Mouse (Mus musculus) hindbrain, postnatal 0 days (tissue): ENCODE results near the gene Spdya. TPM values are rescaled to one million over a fixed set of nuclear protein-coding genes. Genes with fewer than 3 reads are reported as not detected.

Experiments
- ATAC-seq: fragments of 200-750 bp; cut with Nextera tagmentation; 2 replicates; pipeline ENCODE4 v1.8.0; 2017; ENCODE audit warnings: mild to moderate bottlenecking, moderate TSS enrichment, moderate library complexity
- DNase-seq: peaks from one replicate; pipeline ENCODE4 v3.0.0-alpha.2; 2015; ENCODE audit warnings: low spot score
- H3K27ac ChIP-seq: fragments of 300-500 bp; sonication (generic); 2 replicates; pipeline ENCODE4 v1.5.1; 2014; ENCODE audit warnings: mild to moderate bottlenecking
- H3K27me3 ChIP-seq: fragments of 300-500 bp; sonication (generic); 2 replicates; pipeline ENCODE4 v1.6.1; 2014; ENCODE audit warnings: low read length, mixed read lengths; ENCODE audit not compliant: insufficient read depth
- H3K36me3 ChIP-seq: fragments of 300-500 bp; sonication (generic); 2 replicates; pipeline ENCODE4 v1.6.1; 2014; ENCODE audit warnings: low read length, mixed read lengths; ENCODE audit not compliant: insufficient read depth
- H3K4me1 ChIP-seq: fragments of 300-500 bp; sonication (generic); 2 replicates; pipeline ENCODE4 v1.6.1; 2014; ENCODE audit warnings: antibody characterized with exemption, low read length, mixed read lengths; ENCODE audit not compliant: insufficient read depth
- H3K4me2 ChIP-seq: fragments of 300-500 bp; sonication (generic); 2 replicates; pipeline ENCODE4 v1.6.1; 2014; ENCODE audit warnings: low read depth, mild to moderate bottlenecking, low read length, moderate library complexity, mixed read lengths
- H3K4me3 ChIP-seq: fragments of 300-500 bp; sonication (generic); 2 replicates; pipeline ENCODE4 v1.5.1; 2014; ENCODE audit warnings: low read length
- H3K9ac ChIP-seq: fragments of 300-500 bp; sonication (generic); replicated peaks from 2 replicates; pipeline ENCODE4 v1.6.1; 2014; ENCODE audit warnings: mild to moderate bottlenecking, low read length, moderate library complexity, mixed read lengths
- H3K9me3 ChIP-seq: fragments of 300-500 bp; sonication (generic); 2 replicates; pipeline ENCODE4 v1.6.1; 2016; ENCODE audit warnings: low read length, mixed read lengths
- CTCF ChIP-seq: IDR thresholded peaks from 2 replicates; pipeline ENCODE4 v1.5.1; 2016; ENCODE audit warnings: antibody characterized with exemption, control low read depth, low read depth
- WGBS: fragments of 180-500 bp; shearing (Covaris S2); extraction: QIAGEN DNeasy Blood & Tissue Kit; methylation state at CpG from one replicate; pipeline ENCODE4 v1.1.7; 2014; 5-methylcytosine and 5-hydroxymethylcytosine counted together
- polyA plus RNA-seq: library from polyadenylated mRNA; unstranded; fragments of >200 nt; fragmentation: Nextera tagmentation; extraction: Ambion mirVana; gene quantifications from 2 replicates; pipeline ENCODE4 v1.2.1, GENCODE M21; 2015
- total RNA-seq: library from RNA; depleted of rRNA; stranded (reverse); fragments of >200 nt; gene quantifications from 2 replicates; pipeline ENCODE4 v1.2.3, GENCODE M21; 2014

Spdya gene
- total and polyA plus RNA-seq, 2 experiments from 2014 or later, result 0.47 to 2.4 TPM

DNA sequence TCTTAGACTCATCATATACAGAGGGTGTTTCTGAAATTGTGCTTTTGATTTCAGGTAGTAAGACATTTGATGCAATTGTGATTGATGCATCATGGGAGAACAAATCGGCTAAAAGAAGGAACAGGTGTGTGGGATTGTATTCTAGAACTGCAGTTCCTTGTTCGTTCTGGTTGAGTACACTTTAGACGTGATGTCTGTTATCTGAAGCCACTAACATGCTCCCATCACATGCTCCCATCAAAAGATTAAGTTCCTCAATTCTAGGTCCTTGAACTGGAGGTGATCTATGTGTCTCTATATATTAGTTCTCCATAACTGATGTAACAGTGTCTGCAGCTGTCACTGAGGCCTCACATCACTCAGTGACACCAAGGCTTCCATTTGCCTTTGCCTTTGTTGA is 14.7 kb upstream of the Spdya start:
- no peak for TF ChIP-seq CTCF

DNA sequence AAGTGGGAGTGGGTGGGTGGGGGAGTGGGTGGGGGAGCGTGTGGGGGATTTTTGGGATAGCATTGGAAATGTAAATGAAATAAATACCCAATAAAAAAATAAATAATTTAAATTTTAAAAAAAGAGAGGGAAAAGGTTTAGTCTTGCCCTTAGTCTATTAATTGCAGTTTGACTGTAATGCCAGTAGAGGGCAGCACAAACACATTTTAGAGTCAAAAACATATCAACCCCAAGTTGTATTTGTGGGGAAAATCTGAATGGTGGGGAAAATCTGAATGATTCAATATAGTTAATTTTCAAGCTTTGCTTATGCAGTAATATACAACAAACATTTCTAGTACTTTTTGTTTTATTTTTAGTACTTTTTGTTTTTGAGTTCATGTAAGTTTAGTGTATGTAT is 3.3 kb upstream of the Spdya start:
- Histone ChIP-seq H3K4me1 (no peaks in the 10 kb centered on the region), H3K9ac (no peak overlapping the region), H3K4me3 (no peak overlapping the region), H3K36me3 (no peaks in the 10 kb centered on the region), H3K4me2 (no peak overlapping the region), H3K27ac (no peak overlapping the region), H3K27me3 (no peaks in the 10 kb centered on the region; the same call in 1 of the 2 replicates), H3K9me3 (no peaks in the 10 kb centered on the region)
- DNase-seq, result peak; percentile 56
- WGBS, result 0% methylated on average over 1 of the region's 1 CpGs
- TF ChIP-seq CTCF, result peak; percentile 62
- no peak for ATAC-seq

More for the DNA sequence above, 14.7 kb upstream of the Spdya start:
- Histone ChIP-seq H3K27ac (no peak overlapping the region), H3K4me1 (no peaks in the 10 kb centered on the region), H3K9me3 (no peaks in the 10 kb centered on the region), H3K9ac (no peak overlapping the region), H3K4me2 (no peak overlapping the region), H3K4me3 (no peak overlapping the region), H3K27me3 (no peaks in the 10 kb centered on the region), H3K36me3 (no peaks in the 10 kb centered on the region)
- WGBS, result 89% methylated on average over 3 of the region's 3 CpGs
- DNase-seq, result no peak
- no peak for ATAC-seq

DNA sequence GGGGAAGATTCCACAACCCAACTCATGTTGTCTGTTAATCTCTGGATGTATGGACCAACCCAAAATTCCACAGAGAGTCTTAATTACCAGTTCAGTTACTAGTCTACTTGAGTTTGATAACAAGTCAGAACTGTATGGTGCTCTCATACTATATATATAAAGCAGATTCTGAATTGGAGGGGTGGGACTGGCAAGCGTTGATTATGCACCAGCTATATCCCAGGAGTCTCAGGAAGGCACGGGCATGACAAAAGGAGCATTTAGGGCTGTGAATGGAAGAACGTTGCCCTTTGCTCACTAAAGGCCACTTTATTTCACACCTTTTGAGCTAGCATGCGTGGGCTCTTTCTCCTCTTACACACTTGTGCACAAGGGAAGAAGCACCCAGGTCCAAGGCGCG is 511 bp upstream of the Spdya start:
- no peak for DNase-seq
- Histone ChIP-seq H3K4me3 (peak overlapping the region; percentile 78), H3K9me3 (no peaks in the 10 kb centered on the region), H3K27ac (no peak overlapping the region), H3K4me1 (no peaks in the 10 kb centered on the region), H3K36me3 (no peaks in the 10 kb centered on the region), H3K4me2 (peak overlapping the region; percentile 97), H3K27me3 (peaks cover 3% of the 10 kb centered on the region; the same call in 1 of the 2 replicates), H3K9ac (peak overlapping the region; percentile 82)
- 3% methylated on average over 6 of the region's 6 CpGs for WGBS
- ATAC-seq, result no peak
- no peak for TF ChIP-seq CTCF

DNA sequence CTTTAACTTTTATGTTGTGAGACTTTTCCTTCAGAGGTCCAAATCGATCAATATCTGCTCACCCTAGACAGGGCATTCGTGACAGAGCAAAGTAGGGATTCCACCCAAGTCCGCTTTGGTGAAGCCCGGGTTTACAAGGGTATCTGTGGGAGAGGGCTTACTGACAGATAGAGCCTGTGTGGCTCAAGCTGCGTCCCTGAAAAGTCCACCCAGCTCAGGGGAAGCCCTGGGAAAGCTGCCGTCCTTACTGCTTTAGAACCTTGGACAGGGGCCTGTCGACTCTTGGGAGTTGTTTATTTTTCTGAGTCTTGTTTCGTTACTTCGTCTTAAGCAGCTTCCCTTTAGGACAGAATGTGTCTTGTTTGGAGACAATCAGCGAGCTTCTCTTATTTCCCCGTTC is 1.0 kb downstream of the Spdya start:
- DNase-seq (peak; percentile 3), ATAC-seq (no peak)
- Histone ChIP-seq H3K4me2 (peak overlapping the region; percentile 97), H3K9me3 (no peaks in the 10 kb centered on the region), H3K9ac (no peak overlapping the region), H3K27me3 (peaks cover 3% of the 10 kb centered on the region; the same call in 1 of the 2 replicates), H3K36me3 (no peaks in the 10 kb centered on the region), H3K4me3 (peak overlapping the region; percentile 78), H3K4me1 (no peaks in the 10 kb centered on the region), H3K27ac (no peak overlapping the region)
- no peak for TF ChIP-seq CTCF
- WGBS, result 13% methylated on average over 11 of the region's 11 CpGs

DNA sequence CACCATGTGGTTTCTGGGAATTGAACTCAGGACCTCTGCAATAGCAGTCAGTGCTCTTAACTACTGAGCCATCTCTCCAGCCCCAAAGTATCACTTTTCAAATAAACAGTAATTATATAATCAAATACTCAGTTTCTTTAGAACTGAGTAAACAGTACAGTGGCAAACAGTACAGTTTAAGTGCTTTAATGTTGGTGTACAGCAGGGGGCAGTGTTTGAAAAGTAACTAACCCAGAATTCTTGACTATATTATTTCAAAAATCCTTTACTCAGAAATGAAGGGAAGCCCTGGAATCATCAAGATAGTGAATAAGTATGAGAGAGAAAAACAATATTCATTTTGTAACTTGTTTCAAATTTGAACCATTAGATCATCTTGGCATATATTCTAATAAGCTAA is 9.8 kb downstream of the Spdya start:
- Histone ChIP-seq H3K4me3 (no peak overlapping the region), H3K36me3 (no peaks in the 10 kb centered on the region), H3K4me2 (no peak overlapping the region), H3K27ac (no peak overlapping the region), H3K9ac (no peak overlapping the region), H3K4me1 (no peaks in the 10 kb centered on the region), H3K9me3 (no peaks in the 10 kb centered on the region), H3K27me3 (no peaks in the 10 kb centered on the region)
- peak; percentile 71 for DNase-seq
- ATAC-seq, result no peak
- TF ChIP-seq CTCF, result peak; percentile 62

DNA sequence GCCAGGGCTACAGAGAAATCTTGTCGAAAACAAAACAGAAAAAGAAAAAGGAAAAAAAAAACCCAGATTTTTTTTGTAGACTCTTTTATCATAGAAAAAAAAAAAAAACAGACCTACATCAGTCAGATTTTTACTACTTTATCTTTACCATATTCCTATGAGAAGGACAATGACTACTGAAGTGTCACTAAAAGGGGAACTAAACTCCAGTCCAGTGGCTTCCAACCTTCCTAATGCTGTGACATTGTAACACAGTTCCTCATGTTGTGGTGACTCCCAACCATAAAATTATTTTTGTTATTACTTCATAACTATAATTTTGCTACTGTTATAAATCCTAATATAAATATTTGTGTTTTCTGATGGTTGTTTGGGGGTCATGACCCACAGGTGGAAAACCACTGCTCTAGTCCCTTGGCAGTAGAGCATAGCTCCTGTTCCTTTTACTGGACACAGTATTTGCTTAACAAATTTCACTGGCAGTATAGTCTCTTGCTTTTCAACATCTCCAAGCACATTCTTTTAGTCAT is 27.4 kb downstream of the Spdya start:
- no peaks in the 10 kb centered on the region for H3K36me3 ChIP-seq
- no peak overlapping the region for H3K4me2 ChIP-seq
- H3K4me3 ChIP-seq, result no peak overlapping the region
- no peaks in the 10 kb centered on the region for H3K27me3 ChIP-seq
- no peak for TF ChIP-seq CTCF
- DNase-seq (no peak), ATAC-seq (no peak)
- H3K4me1 ChIP-seq, result no peaks in the 10 kb centered on the region
- H3K9me3 ChIP-seq, result no peaks in the 10 kb centered on the region
- no peak overlapping the region for H3K27ac ChIP-seq
- H3K9ac ChIP-seq, result no peak overlapping the region
- 86% methylated on average over 1 of the region's 1 CpGs for WGBS

DNA sequence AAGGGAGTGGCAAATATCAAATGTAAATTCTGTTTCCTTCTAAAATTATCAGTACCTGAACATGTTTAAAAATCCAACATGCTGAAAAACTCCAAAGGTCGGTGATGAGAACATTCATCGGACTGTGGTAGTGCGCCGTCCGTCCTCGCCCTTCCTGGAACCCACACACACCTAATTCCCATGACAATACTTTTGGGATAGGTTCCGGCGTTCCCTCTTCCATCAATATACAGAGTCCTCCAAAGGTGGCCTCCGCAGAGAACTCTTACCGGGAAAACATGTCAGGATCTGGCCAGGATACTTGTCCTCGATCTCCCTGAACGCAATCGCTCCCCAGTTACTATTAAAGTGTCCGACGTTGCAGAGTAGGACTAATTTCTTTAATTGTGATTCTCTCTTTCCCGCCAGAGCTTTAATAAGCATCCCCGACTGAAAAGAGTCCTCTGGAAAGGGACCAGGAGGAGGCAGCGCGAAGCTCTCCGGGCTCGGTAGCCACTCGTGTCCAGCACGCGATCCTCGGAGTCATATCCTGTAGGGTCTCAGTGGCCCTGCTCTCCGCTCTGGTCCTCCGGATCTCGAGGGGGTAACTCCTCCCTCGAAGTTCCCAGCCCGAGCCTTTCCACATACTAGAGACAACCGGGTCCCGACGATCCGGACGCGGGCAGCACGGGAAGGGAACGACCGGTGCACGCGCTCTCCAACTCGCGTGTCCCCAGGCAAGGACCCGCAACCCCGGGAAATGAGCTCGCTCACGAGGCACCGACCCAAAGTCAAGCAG is 46.2 kb downstream of the Spdya start:
- TF ChIP-seq CTCF, result no peak
- Histone ChIP-seq H3K9ac (peak overlapping the region; percentile 76), H3K9me3 (no peaks in the 10 kb centered on the region), H3K27me3 (no peaks in the 10 kb centered on the region), H3K27ac (peak overlapping the region; percentile 84), H3K4me2 (peak overlapping the region; percentile 93), H3K36me3 (no peaks in the 10 kb centered on the region), H3K4me3 (peak overlapping the region; percentile 78), H3K4me1 (peaks cover 13% of the 10 kb centered on the region)
- ATAC-seq (peak; percentile 82), DNase-seq (peak; percentile 47)
- WGBS, result under 1% methylated on average over 48 of the region's 48 CpGs
